Mouse (Mus musculus) midbrain, embryonic 13.5 days (tissue): ENCODE results near the gene Fsd1. TPM values are rescaled to one million over a fixed set of nuclear protein-coding genes. Genes with fewer than 3 reads are reported as not detected.
A peak's percentile ranks its signal among the peaks of the same experiment; 100 is the strongest.

Experiments used
- ATAC-seq: fragments of 200-750 bp; cut with Nextera tagmentation; 2 replicates; pipeline ENCODE4 v1.8.0; 2017; ENCODE audit warnings: mild to moderate bottlenecking, moderate TSS enrichment, moderate library complexity
- H3K27ac ChIP-seq: fragments of 300-500 bp; sonication (generic); 2 replicates; pipeline ENCODE4 v1.5.1; 2015; ENCODE audit warnings: inconsistent platforms, mild to moderate bottlenecking, moderate library complexity
- H3K27me3 ChIP-seq: fragments of 300-500 bp; sonication (generic); 2 replicates; pipeline ENCODE4 v1.6.1; 2015; ENCODE audit warnings: mild to moderate bottlenecking, inconsistent platforms
- H3K36me3 ChIP-seq: fragments of 300-500 bp; sonication (generic); 2 replicates; pipeline ENCODE4 v1.6.1; 2015; ENCODE audit warnings: mild to moderate bottlenecking, inconsistent platforms
- H3K4me1 ChIP-seq: fragments of 300-500 bp; sonication (generic); replicated peaks from 2 replicates; pipeline ENCODE4 v1.6.1; 2015; ENCODE audit warnings: inconsistent platforms
- H3K4me2 ChIP-seq: fragments of 300-500 bp; sonication (generic); replicated peaks from 2 replicates; pipeline ENCODE4 v1.6.1; 2015; ENCODE audit warnings: moderate library complexity, mild to moderate bottlenecking, inconsistent platforms
- H3K4me3 ChIP-seq: fragments of 300-500 bp; sonication (generic); replicated peaks from 2 replicates; pipeline ENCODE4 v1.5.1; 2015; ENCODE audit warnings: mild to moderate bottlenecking, inconsistent platforms
- H3K9ac ChIP-seq: fragments of 300-500 bp; sonication (generic); replicated peaks from 2 replicates; pipeline ENCODE4 v1.6.1; 2015; ENCODE audit warnings: mild to moderate bottlenecking, inconsistent platforms
- H3K9me3 ChIP-seq: fragments of 300-500 bp; sonication (generic); 2 replicates; pipeline ENCODE4 v1.6.1; 2016; ENCODE audit warnings: mild to moderate bottlenecking, inconsistent platforms
- WGBS: fragments of 180-500 bp; shearing (Covaris S2); methylation state at CpG from one replicate; pipeline ENCODE4 v1.1.7; 2015; 5-methylcytosine and 5-hydroxymethylcytosine counted together
- polyA plus RNA-seq: library from polyadenylated mRNA; unstranded; fragments of >200 nt; fragmentation: Nextera tagmentation; extraction: Ambion mirVana; gene quantifications from 2 replicates; pipeline ENCODE4 v1.2.1, GENCODE M21; 2015

Gene Fsd1
- polyA plus RNA-seq, 1 experiment from 2014 or later: 135 TPM

DNA sequence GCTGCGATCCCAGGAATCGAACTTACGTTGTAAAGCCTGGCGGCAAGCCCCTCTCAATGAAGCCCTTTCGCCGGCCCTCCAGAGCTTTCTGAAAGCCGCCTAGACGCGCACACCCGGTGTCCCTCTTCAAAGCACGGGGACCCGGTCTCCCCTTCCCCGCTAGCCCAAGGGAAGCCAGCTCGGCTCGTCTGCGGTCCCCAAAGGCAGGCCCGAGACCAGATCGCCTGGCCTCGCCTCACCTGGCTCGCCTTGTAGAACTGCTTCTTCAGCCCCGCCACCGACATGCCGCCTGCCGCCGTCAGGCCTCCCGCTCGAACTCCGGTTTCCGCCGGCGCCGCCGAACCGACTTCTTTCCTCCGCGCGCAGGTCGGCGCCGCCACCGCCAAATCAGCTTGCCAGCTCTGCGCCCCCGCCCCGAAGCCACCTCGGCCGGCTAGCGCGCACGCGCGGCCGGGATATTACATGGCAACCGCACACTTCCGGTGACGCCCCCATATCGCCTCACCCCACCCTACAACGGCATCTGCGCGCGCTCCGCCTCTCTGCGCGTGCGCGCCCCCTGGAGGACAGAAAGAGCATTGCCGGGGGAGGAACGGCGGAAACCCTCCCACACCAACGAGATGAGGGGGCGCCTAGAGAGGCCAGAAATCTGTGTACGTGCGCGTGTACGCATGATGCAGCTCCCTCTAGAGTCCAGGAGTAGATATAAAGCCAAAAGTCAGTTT, 50.0 kb downstream of the Fsd1 start, which contains the start of gene Sh3gl1:
Gene Sh3gl1, minus strand, starts transcription at position 460 of the 725 bp plus-strand sequence.
- Histone ChIP-seq H3K4me1 (peaks cover 55% of the 10 kb centered on the region), H3K27ac (peak within 1 kb of the TSS; percentile 90)
- WGBS: under 1% methylated on average over 74 of the region's 74 CpGs

DNA sequence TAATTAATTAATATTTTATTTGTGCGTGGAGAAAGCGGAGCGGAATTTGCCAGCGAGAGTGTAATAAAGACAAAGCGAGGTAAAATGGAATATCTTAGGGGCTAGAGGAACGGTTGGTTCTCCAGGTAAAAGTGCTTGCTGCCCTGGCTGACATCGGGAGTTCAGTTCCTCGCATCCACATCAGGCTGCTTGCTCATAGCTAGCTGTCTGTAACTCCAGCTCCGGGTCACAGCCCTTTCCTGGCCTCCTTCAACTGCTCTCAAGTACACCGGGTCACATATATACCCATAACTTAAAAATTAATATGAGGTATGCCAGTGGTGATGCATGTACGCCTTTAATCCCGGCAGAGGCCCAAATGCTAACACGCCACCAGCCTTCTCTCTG, 50.6 kb downstream of the Fsd1 start:
- Histone ChIP-seq H3K27me3 (no peaks in the 10 kb centered on the region), H3K36me3 (peaks cover 27% of the 10 kb centered on the region), H3K4me3 (peak overlapping the region; percentile 88), H3K4me2 (peak overlapping the region; percentile 42), H3K4me1 (peaks cover 59% of the 10 kb centered on the region), H3K27ac (peak overlapping the region; percentile 19; the same call in 1 of the 2 replicates), H3K9me3 (no peaks in the 10 kb centered on the region), H3K9ac (no peak overlapping the region)
- 36% methylated on average over 13 of the region's 13 CpGs for WGBS
- peak; percentile 53 for ATAC-seq

More for the DNA sequence above, 50.0 kb downstream of the Fsd1 start, which contains the start of gene Sh3gl1:
- Histone ChIP-seq H3K36me3 (peaks cover 27% of the 10 kb centered on the region), H3K9me3 (no peaks in the 10 kb centered on the region), H3K4me3 (peak within 1 kb of the TSS; percentile 88), H3K27me3 (no peaks in the 10 kb centered on the region), H3K4me2 (peak within 1 kb of the TSS; percentile 68), H3K9ac (peak within 1 kb of the TSS; percentile 90)
- peak; percentile 89 for ATAC-seq

DNA sequence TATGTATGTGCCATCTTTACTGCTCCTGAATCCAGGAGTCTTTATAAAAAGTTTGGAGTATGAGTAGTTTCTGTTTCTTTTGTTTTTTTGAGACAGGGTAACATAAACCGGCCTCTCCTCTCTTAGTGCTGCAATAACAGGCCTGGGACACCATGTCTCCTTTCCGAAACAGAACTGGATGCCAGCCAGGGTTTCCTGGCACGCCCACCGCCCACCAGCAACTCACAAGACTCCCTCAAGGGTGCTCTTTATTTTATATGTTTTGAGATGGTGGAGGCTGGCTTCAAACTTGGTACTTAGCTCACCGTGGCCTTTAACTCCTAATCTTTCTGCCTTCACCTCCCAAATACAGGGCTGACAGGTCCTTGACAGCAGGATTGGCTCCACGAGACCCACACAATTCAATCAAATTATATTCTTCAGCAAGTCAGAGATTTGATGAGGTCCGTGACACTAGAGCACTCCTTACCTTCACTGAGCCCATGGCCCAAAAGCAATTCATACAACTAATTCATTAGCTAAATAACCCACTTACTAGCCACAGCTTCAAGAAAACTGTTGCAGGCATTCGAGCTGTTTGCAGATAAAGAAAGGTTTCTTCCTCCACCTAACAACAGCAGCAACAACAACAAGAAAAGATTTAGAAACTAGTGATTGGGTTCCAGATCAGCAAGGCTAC, 52.4 kb downstream of the Fsd1 start:
- WGBS: 87% methylated on average over 8 of the region's 8 CpGs

DNA sequence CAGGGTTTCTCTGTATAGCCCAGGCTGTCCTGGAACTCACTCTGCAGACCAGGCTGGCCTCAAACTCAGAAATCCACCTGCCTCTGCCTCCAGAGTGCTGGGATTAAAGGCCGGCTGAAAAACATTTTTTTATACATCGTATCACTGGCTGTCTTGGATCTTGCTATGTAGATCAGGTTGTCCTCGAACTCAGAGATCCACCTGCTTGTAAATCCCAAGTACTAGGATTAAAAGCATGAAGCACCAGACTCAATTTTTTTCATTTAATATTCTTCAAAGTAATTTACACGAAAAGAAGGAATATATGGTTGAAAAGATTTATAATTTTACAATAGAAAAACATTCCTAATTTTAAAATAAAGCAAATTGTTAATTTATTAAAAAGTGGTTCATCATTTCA, 53.0 kb downstream of the Fsd1 start:
- no peak for ATAC-seq
- Histone ChIP-seq H3K27me3 (no peaks in the 10 kb centered on the region), H3K4me1 (peaks cover 38% of the 10 kb centered on the region), H3K36me3 (peaks cover 6% of the 10 kb centered on the region), H3K27ac (0 out of 2 replicates have a peak overlapping the region, but pooled peaks have one; percentile 64), H3K4me2 (peak overlapping the region; percentile 93), H3K9me3 (no peaks in the 10 kb centered on the region), H3K4me3 (peak overlapping the region; percentile 75; the same call in 1 of the 2 replicates), H3K9ac (no peak overlapping the region; the same call in 1 of the 2 replicates)
- WGBS: 77% methylated on average over 4 of the region's 4 CpGs

More for the DNA sequence above, 52.4 kb downstream of the Fsd1 start:
- no peak overlapping the region for H3K9ac ChIP-seq
- no peaks in the 10 kb centered on the region for H3K9me3 ChIP-seq
- no peak overlapping the region for H3K4me3 ChIP-seq
- H3K4me1 ChIP-seq: peaks cover 44% of the 10 kb centered on the region
- H3K27me3 ChIP-seq: no peaks in the 10 kb centered on the region
- H3K27ac ChIP-seq: no peak overlapping the region
- no peak overlapping the region for H3K4me2 ChIP-seq
- no peak for ATAC-seq
- H3K36me3 ChIP-seq: peaks cover 12% of the 10 kb centered on the region

DNA sequence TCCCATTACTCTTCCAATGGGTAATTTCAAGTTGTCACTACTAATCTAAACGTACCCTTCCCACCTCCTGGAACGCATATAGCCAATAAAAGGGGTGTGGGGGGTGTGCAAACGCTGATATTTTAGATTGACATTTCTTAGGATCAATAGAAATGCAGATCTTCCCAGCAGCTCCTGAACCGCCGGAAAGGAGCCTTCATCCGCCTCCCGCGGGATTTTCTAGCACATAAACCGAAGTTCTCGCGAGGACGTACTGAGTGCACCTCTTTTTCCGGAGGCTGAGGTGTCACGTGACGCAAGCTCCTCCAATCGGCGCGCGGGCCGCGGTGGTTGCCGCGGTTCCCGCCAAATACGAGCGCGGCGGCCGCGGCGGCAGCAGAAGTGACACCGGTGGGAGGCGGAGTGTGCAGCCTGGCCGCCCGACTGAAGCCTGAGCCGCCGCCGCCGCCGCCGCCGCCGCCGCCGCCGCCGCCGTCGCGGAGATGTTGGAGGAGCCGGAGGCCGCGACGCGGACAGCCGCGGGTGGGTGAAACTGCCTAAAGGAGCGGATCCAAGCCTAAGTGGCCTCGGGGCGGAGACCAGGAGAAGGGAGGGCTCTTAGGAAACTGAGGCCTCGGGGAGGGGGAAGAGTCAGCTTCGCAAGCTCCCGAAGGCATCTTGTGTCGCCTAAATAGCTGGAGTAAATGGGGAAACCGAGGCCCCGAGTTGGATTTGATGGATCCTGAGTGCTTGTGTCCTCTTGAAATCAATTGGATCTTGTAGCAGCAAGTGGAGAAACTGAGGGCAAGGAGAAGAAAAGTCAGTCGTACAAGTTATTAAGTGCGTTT, 53.9 kb downstream of the Fsd1 start, which contains the start of gene Chaf1a:
Gene Chaf1a, plus strand, starts transcription at position 410 of the 827 bp plus-strand sequence.
- Histone ChIP-seq H3K4me2 (peak within 1 kb of the TSS; percentile 93), H3K9ac (peak within 1 kb of the TSS; percentile 77), H3K4me1 (peaks cover 29% of the 10 kb centered on the region), H3K4me3 (peak within 1 kb of the TSS; percentile 75), H3K36me3 (no peaks in the 10 kb centered on the region), H3K9me3 (no peaks in the 10 kb centered on the region), H3K27me3 (no peaks in the 10 kb centered on the region), H3K27ac (peak within 1 kb of the TSS; percentile 64)
- peak; percentile 82 for ATAC-seq
- under 1% methylated on average over 67 of the region's 68 CpGs for WGBS

DNA sequence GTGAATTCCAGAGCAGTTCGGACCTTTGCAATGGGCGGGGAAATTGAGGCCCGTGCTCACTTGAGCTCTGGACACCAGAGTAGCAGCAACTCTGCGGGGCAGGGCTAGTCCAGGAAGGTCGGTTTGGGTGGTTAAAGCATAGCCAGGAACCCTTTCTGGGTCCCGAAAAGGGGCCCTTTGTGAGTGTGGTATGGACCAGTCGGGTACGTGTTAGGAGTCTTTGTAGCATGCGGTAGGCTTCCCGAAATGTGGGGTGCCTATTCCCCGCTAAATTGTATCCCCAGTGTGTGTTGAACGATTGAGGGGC, 54.5 kb downstream of the Fsd1 start:
- ATAC-seq: no peak
- WGBS: 1% methylated on average over 12 of the region's 12 CpGs
- Histone ChIP-seq H3K4me1 (peaks cover 23% of the 10 kb centered on the region), H3K9ac (peak overlapping the region; percentile 77), H3K36me3 (0 out of 2 replicates have a peak, but pooled peaks cover 3% of the 10 kb centered on the region), H3K4me2 (peak overlapping the region; percentile 93), H3K27ac (no peak overlapping the region), H3K27me3 (no peaks in the 10 kb centered on the region), H3K9me3 (no peaks in the 10 kb centered on the region), H3K4me3 (peak overlapping the region; percentile 75)

Other genes with a start within 250 kb of the Fsd1 start
- 0.10 and 0.17 TPM in 2 replicates for gene Adgre4, start 236.5 kb upstream of the Fsd1 start, polyA plus RNA-seq
- 14.5 and 15.2 TPM in 2 replicates for gene Zfp119a, start 107.6 kb upstream of the Fsd1 start, polyA plus RNA-seq
- 16.3 and 19.2 TPM in 2 replicates for gene Zfp959, start 94.4 kb upstream of the Fsd1 start, polyA plus RNA-seq
- 9.4 and 9.5 TPM in 2 replicates for gene Zfp119b, start 37.0 kb upstream of the Fsd1 start, polyA plus RNA-seq
- 4.7 and 5.1 TPM in 2 replicates for gene Ebi3, start 33.9 kb upstream of the Fsd1 start, polyA plus RNA-seq
- gene Yju2, start 27.4 kb upstream of the Fsd1 start, polyA plus RNA-seq: 27.9 and 28.2 TPM in 2 replicates
- 181 and 184 TPM in 2 replicates for gene Shd, start 16.0 kb upstream of the Fsd1 start, polyA plus RNA-seq
- 4.6 and 5.0 TPM in 2 replicates for gene Stap2, start 19.1 kb downstream of the Fsd1 start, polyA plus RNA-seq
- 159 and 182 TPM in 2 replicates for gene Mpnd, start 19.2 kb downstream of the Fsd1 start, polyA plus RNA-seq
- 113 and 123 TPM in 2 replicates for gene Sh3gl1, start 50.1 kb downstream of the Fsd1 start, polyA plus RNA-seq
- gene Chaf1a, start 53.9 kb downstream of the Fsd1 start, polyA plus RNA-seq: 10.1 and 11.0 TPM in 2 replicates
- gene Ubxn6, start 88.5 kb downstream of the Fsd1 start, polyA plus RNA-seq: 73.7 and 78.6 TPM in 2 replicates
- gene Hdgfl2, start 93.1 kb downstream of the Fsd1 start, polyA plus RNA-seq: 156 and 159 TPM in 2 replicates
- 0.04 and 0.11 TPM in 2 replicates for gene Plin4, start 123.3 kb downstream of the Fsd1 start, polyA plus RNA-seq
- 0.43 and 0.55 TPM in 2 replicates for gene Plin5, start 131.1 kb downstream of the Fsd1 start, polyA plus RNA-seq
- gene Lrg1, start 135.5 kb downstream of the Fsd1 start, polyA plus RNA-seq: 0.15 TPM in 1 of 2 replicates, not detected in the other
- gene Sema6b, start 153.8 kb downstream of the Fsd1 start, polyA plus RNA-seq: 7.6 and 10.4 TPM in 2 replicates
- 8.2 and 8.7 TPM in 2 replicates for gene Tnfaip8l1, start 176.0 kb downstream of the Fsd1 start, polyA plus RNA-seq
- 64.6 and 68.4 TPM in 2 replicates for gene Mydgf, start 197.4 kb downstream of the Fsd1 start, polyA plus RNA-seq
- 26.6 and 29.3 TPM in 2 replicates for gene Dpp9, start 232.4 kb downstream of the Fsd1 start, polyA plus RNA-seq